Mouse (Mus musculus): ENCODE data around the gene Gm20517. TPM values are rescaled to one million over a fixed set of nuclear protein-coding genes. Genes with fewer than 3 reads are reported as not detected.
"Not testable (repeated sequence)": the region's sequence is repeated elsewhere in the genome, so short reads cannot be mapped to it uniquely, and the experiment has no call there.

The Gm20517 gene
- polyA plus RNA-seq, 1 experiment from 2014 or later, result 2.9 TPM

DNA sequence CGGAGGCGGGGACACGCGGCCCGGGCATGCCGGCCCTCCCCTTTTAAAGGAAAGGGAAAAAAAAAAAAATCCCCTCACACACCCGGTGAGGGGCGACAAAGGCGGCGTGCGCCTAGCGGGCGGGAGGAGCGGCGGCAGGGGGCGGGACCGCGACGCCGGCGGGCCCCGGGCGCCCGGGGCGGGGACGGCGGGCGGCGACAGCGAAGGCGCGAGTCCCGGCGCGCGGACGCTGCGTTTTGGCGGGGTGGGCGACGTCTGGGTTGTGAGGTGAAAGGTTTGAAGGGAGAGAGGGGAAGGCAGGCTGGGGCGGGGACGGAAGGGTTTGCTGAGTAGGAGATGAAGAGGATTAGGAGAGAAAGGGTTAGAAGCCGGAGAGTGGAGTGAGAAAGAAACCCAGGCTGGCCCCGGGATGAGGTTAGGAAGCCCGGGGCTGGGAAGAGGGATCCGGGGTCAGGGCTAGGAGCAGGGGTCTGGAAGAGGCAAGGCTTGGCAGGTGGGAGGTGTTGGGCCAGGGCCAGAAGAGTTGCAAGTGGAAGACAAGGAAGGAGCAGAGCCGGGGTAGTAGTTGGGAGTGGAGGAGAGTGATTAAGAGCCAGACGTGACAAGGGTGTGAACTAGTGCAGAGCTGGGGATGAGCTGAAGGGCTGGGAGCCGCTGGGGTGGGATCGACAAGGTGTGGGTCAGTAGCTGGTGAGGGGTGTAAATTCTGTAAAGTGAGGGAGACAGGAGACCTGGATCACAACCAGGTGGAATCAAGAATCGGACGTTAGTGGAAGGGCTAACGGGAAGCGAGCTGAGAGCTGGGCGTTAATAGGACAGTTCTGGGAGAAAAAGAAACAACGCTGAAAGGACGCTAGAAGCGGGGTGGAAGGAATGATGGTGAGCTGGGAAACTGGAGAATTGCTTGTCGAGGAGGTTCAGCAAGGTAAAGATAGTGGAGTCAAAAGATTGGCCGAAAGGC is 18.6 kb downstream of the Gm20517 start:
- H3K27me3 ChIP-seq (replicated peaks; ENCODE audit: control insufficient read depth, insufficient read depth, low read length), result no peaks in the 10 kb centered on the region
- H3K27ac ChIP-seq (ENCODE audit: low read length), result peak overlapping the region; percentile 97
- peak overlapping the region; percentile 92 for H3K4me2 ChIP-seq (ENCODE audit: low read length)
- peaks cover 2% of the 10 kb centered on the region; the same call in 1 of the 2 replicates for H3K36me3 ChIP-seq (ENCODE audit: control insufficient read depth, insufficient read depth)
- H3K9me3 ChIP-seq (ENCODE audit: control insufficient read depth, low read length), result no peaks in the 10 kb centered on the region
- peak overlapping the region; percentile 87 for H3K4me3 ChIP-seq (replicated peaks; ENCODE audit: low read length)
- peak overlapping the region; percentile 90 for H3K9ac ChIP-seq (replicated peaks; ENCODE audit: low read depth, low read length)
- peak; percentile 70 for ATAC-seq
- peaks cover 36% of the 10 kb centered on the region for H3K4me1 ChIP-seq (replicated peaks; ENCODE audit: control insufficient read depth, insufficient read depth, low read length)
- 1% methylated on average over 61 of the region's 61 CpGs for WGBS

DNA sequence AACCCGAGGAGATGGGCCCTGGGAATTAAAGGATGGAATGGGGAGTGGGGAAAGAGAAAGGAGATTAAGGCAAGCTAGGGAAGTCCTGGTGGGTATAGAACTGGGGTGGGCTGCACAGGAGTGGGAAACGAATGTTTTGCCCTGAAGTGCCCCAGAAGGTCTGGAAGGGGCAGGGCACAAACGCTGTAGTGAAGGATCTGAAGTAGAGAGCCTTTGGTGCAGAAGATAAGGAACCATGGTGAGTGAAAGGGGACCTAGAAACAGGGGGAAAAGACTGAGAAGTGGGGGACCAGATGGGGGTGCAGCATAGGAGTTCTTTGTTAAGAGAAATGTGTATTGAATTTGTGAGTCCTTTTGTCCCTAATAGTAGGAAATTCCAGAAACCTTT is 19.3 kb downstream of the Gm20517 start, which contains the start of gene Usp49:
Gene Usp49 (plus strand): TSS at position 13 of the 388 bp plus-strand sequence.
- 0% methylated on average over 3 of the region's 3 CpGs for WGBS

DNA sequence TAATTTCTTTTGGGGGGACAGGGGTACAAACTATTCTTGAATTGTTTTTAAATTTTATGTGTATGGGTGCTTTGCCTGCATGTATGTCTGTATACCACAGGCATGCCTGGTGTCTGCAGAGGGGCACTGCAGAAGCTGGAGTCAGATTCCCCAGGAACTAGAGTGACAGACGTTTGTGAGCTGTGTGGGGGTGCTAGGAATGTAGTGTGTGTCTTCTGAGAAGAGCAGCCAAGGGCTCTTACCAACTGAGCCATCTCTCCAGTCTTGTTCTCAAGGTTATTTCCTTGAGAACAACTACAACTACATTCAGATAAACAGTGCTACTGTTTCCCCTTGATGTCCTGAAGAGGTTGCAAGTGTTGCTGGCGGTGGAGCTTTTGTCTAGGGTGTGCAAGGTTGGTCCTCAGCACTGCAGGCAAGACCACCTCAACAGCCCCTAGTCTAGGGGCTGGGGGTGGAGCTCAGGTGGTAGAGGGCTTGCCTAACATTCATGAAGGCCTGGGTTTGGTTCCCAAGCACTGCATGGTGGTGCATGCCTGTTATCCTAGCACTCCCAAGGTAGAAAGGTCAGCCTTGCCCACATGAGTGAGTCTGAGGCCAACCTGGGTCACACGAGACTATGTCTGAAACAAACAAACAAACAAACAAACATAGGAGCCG is 20.9 kb downstream of the Gm20517 start:
- Histone ChIP-seq H3K4me2 (ENCODE audit: low read length) (peak overlapping the region; percentile 18), H3K36me3 (ENCODE audit: control insufficient read depth, insufficient read depth) (0 out of 2 replicates have a peak, but pooled peaks cover 3% of the 10 kb centered on the region), H3K27ac (ENCODE audit: low read length) (no peak overlapping the region), H3K9me3 (ENCODE audit: control insufficient read depth, low read length) (no peaks in the 10 kb centered on the region), H3K27me3 (replicated peaks; ENCODE audit: control insufficient read depth, insufficient read depth, low read length) (no peaks in the 10 kb centered on the region), H3K4me3 (replicated peaks; ENCODE audit: low read length) (0 out of 2 replicates have a peak overlapping the region, but pooled peaks have one; percentile 3), H3K4me1 (replicated peaks; ENCODE audit: control insufficient read depth, insufficient read depth, low read length) (peaks cover 36% of the 10 kb centered on the region), H3K9ac (replicated peaks; ENCODE audit: low read depth, low read length) (no peak overlapping the region)
- ATAC-seq, result no peak
- WGBS, result 69% methylated on average over 4 of the region's 4 CpGs

More for the DNA sequence above, 19.3 kb downstream of the Gm20517 start, which contains the start of gene Usp49:
- H3K27ac ChIP-seq (ENCODE audit: low read length), result peak within 1 kb of the TSS; percentile 97
- peaks cover 36% of the 10 kb centered on the region for H3K4me1 ChIP-seq (replicated peaks; ENCODE audit: control insufficient read depth, insufficient read depth, low read length)
- peak within 1 kb of the TSS; percentile 87 for H3K4me3 ChIP-seq (replicated peaks; ENCODE audit: low read length)
- peak within 1 kb of the TSS; percentile 90 for H3K9ac ChIP-seq (replicated peaks; ENCODE audit: low read depth, low read length)
- H3K36me3 ChIP-seq (ENCODE audit: control insufficient read depth, insufficient read depth), result peaks cover 5% of the 10 kb centered on the region; the same call in 1 of the 2 replicates
- ATAC-seq, result no peak
- no peaks in the 10 kb centered on the region for H3K9me3 ChIP-seq (ENCODE audit: control insufficient read depth, low read length)
- H3K4me2 ChIP-seq (ENCODE audit: low read length), result peak within 1 kb of the TSS; percentile 92
- no peaks in the 10 kb centered on the region for H3K27me3 ChIP-seq (replicated peaks; ENCODE audit: control insufficient read depth, insufficient read depth, low read length)

DNA sequence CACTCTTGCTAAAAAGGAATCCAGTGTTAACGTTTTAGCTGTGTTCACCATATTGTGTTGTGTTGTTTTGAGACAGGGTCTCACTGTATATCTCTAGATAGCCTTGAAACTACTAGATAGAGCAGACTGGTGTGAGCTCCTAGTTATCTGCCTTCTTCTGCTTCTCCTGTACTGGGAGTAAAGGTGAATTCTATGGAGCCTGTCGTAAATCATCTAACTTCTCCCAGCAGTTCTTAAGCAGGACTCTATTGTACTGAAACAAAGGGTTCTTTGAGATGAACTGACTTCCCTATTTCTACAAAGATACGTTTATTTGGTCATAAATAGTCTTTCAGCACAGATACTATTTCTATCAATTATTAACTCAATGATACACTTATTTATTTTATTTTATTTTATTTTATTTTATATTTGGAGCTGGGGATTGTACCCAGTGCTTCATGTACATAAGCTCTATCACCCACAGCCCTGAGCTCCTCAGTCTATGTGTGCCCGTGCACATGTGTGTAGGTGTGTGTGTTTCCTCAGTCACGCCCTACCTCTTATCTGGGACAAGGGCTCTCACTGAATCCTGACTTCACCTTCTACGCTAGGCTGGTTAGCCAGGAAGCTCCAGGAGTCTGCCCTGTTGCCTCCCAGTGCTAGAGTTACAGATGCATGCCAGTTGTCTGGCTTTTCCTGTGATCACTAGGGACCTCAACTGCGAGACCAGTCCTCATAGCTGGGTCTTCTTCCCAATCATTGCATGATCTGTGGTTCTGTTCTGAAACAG is 22.8 kb downstream of the Gm20517 start:
- Histone ChIP-seq H3K4me1 (replicated peaks; ENCODE audit: control insufficient read depth, insufficient read depth, low read length) (peaks cover 28% of the 10 kb centered on the region), H3K4me2 (ENCODE audit: low read length) (no peak overlapping the region), H3K9ac (replicated peaks; ENCODE audit: low read depth, low read length) (no peak overlapping the region), H3K27ac (ENCODE audit: low read length) (no peak overlapping the region), H3K9me3 (ENCODE audit: control insufficient read depth, low read length) (no peaks in the 10 kb centered on the region), H3K36me3 (ENCODE audit: control insufficient read depth, insufficient read depth) (0 out of 2 replicates have a peak, but pooled peaks cover 3% of the 10 kb centered on the region), H3K4me3 (replicated peaks; ENCODE audit: low read length) (no peak overlapping the region), H3K27me3 (replicated peaks; ENCODE audit: control insufficient read depth, insufficient read depth, low read length) (no peaks in the 10 kb centered on the region)
- 81% methylated on average over 7 of the region's 7 CpGs for WGBS
- no peak for ATAC-seq

DNA sequence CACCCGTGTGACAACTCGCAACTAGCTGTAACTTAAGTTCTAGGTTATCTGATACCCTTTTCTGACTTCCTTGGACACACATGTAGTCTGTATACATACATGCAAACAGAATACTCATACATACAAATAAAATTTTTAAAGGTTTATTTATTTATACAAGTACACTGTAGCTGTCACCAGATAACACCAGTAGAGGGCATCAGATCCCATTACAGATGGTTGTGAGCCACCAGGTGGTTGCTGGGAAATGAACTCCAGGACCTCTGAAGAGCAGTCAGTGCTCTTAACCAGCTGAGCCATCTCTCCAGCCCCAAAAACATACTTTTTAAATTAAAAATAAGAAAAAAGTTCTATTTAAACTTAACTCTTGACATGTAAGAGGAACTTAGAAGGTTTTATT is 31.6 kb downstream of the Gm20517 start:
- ATAC-seq, result no peak
- Histone ChIP-seq H3K4me1 (replicated peaks; ENCODE audit: control insufficient read depth, insufficient read depth, low read length) (no peaks in the 10 kb centered on the region), H3K27ac (ENCODE audit: low read length) (no peak overlapping the region), H3K9me3 (ENCODE audit: control insufficient read depth, low read length) (no peaks in the 10 kb centered on the region), H3K36me3 (ENCODE audit: control insufficient read depth, insufficient read depth) (no peaks in the 10 kb centered on the region), H3K4me2 (ENCODE audit: low read length) (no peak overlapping the region), H3K27me3 (replicated peaks; ENCODE audit: control insufficient read depth, insufficient read depth, low read length) (no peaks in the 10 kb centered on the region), H3K4me3 (replicated peaks; ENCODE audit: low read length) (no peak overlapping the region), H3K9ac (replicated peaks; ENCODE audit: low read depth, low read length) (no peak overlapping the region)
- WGBS, result 94% methylated on average over 2 of the region's 2 CpGs

DNA sequence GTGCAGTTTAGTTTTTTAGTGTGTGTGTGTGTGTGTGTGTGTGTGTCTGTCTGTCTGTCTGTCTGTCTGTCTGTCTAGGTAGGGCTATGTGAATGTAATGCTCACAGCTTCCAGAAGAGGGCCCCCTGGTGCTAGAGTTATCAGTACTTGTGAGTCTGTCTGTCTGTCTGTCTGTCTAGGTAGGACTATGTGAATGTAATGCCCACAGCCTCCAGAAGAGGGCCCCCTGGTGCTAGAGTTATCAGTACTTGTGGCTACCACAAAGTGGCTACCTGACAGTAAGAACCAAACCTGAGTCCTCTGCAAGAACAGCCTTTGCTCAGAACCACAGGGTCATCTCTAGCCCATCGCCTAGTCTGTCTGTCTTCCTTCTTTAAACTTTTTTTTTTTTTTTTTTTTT is 35.3 kb downstream of the Gm20517 start:
- Histone ChIP-seq H3K36me3 (ENCODE audit: control insufficient read depth, insufficient read depth) (peaks cover 6% of the 10 kb centered on the region), H3K9me3 (ENCODE audit: control insufficient read depth, low read length) (no peaks in the 10 kb centered on the region), H3K4me1 (replicated peaks; ENCODE audit: control insufficient read depth, insufficient read depth, low read length) (no peaks in the 10 kb centered on the region), H3K27ac (ENCODE audit: low read length) (no peak overlapping the region), H3K4me3 (replicated peaks; ENCODE audit: low read length) (no peak overlapping the region), H3K9ac (replicated peaks; ENCODE audit: low read depth, low read length) (no peak overlapping the region), H3K4me2 (ENCODE audit: low read length) (no peak overlapping the region), H3K27me3 (replicated peaks; ENCODE audit: control insufficient read depth, insufficient read depth, low read length) (no peaks in the 10 kb centered on the region)
- ATAC-seq, result no peak
- 71% methylated on average over 1 of the region's 1 CpGs for WGBS

DNA sequence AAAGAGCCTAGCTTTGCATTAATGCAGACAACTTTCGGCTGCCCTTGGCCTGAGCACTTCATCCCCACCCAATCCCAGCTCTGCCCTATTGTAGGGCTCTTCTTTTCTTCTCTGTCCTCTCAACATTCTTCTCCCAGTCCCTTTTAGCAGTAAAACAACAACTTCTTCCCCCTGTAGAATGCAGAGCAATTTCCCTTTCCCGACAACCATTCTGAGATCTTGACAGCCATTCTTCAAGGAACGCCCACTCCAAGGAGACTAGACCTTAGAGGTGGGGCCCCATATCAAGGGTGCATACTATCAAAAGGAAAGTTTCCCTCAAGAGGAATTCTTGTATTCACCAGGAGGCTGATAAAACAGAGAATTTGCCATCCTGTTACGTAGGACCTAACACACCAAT is 37.6 kb downstream of the Gm20517 start:
- H3K27ac ChIP-seq (ENCODE audit: low read length), result no peak overlapping the region
- ATAC-seq, result no peak
- no peak overlapping the region for H3K9ac ChIP-seq (replicated peaks; ENCODE audit: low read depth, low read length)
- H3K4me2 ChIP-seq (ENCODE audit: low read length), result no peak overlapping the region
- 21% methylated on average over 4 of the region's 4 CpGs for WGBS
- H3K9me3 ChIP-seq (ENCODE audit: control insufficient read depth, low read length), result no peaks in the 10 kb centered on the region
- peaks cover 6% of the 10 kb centered on the region for H3K36me3 ChIP-seq (ENCODE audit: control insufficient read depth, insufficient read depth)
- H3K4me3 ChIP-seq (replicated peaks; ENCODE audit: low read length), result no peak overlapping the region
- no peaks in the 10 kb centered on the region for H3K27me3 ChIP-seq (replicated peaks; ENCODE audit: control insufficient read depth, insufficient read depth, low read length)
- no peaks in the 10 kb centered on the region for H3K4me1 ChIP-seq (replicated peaks; ENCODE audit: control insufficient read depth, insufficient read depth, low read length)

DNA sequence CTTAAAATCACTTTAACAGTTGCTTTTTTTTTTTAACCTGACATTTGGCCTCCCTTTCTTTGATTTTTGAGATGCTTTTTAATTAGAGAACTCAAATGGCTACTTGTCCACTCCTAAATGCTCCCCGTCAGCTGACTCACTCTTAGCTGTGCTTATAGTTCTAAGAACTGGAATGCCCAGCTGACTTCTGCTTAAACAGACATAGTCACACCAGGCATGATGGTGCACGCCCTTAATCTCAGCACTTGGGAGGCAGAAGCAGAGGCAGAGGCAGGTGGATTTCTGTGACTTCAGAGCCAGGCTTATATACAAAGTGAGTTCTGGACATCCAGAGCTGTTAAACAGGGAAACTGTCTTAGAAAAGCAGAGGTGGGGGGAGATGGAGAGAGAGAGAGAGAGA is 40.6 kb downstream of the Gm20517 start:
- Histone ChIP-seq H3K27ac (ENCODE audit: low read length) (no peak overlapping the region), H3K9ac (replicated peaks; ENCODE audit: low read depth, low read length) (no peak overlapping the region), H3K4me2 (ENCODE audit: low read length) (no peak overlapping the region), H3K36me3 (ENCODE audit: control insufficient read depth, insufficient read depth) (peaks cover 6% of the 10 kb centered on the region), H3K4me3 (replicated peaks; ENCODE audit: low read length) (no peak overlapping the region), H3K9me3 (ENCODE audit: control insufficient read depth, low read length) (no peaks in the 10 kb centered on the region), H3K4me1 (replicated peaks; ENCODE audit: control insufficient read depth, insufficient read depth, low read length) (no peaks in the 10 kb centered on the region), H3K27me3 (replicated peaks; ENCODE audit: control insufficient read depth, insufficient read depth, low read length) (no peaks in the 10 kb centered on the region)
- WGBS, result 79% methylated on average over 2 of the region's 2 CpGs
- ATAC-seq, result no peak

DNA sequence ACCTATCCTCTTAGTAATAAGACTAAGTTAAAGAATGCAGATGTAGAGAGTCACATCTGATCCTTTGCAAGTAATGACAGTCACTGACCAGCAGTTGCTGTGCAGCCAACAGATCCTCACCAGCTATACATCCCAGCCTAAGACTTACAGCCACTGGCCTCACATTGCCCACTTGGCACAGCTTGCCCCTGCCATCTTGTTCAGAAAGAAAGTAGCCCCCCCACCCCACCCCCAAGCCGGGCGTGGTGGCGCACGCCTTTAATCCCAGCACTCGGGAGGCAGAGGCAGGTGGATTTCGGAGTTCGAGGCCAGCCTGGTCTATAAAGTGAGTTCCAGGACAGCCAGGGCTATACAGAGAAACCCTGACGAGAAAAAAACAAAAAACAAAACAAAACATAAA is 43.0 kb downstream of the Gm20517 start:
- H3K4me2 ChIP-seq (ENCODE audit: low read length); ATAC-seq; H3K9me3 ChIP-seq (ENCODE audit: control insufficient read depth, low read length); H3K4me1 ChIP-seq (replicated peaks; ENCODE audit: control insufficient read depth, insufficient read depth, low read length); H3K27me3 ChIP-seq (replicated peaks; ENCODE audit: control insufficient read depth, insufficient read depth, low read length); H3K4me3 ChIP-seq (replicated peaks; ENCODE audit: low read length); H3K36me3 ChIP-seq (ENCODE audit: control insufficient read depth, insufficient read depth); H3K27ac ChIP-seq (ENCODE audit: low read length); H3K9ac ChIP-seq (replicated peaks; ENCODE audit: low read depth, low read length): not testable (repeated sequence)
- 91% methylated on average over 8 of the region's 8 CpGs for WGBS
